In the genomic region with DNA sequence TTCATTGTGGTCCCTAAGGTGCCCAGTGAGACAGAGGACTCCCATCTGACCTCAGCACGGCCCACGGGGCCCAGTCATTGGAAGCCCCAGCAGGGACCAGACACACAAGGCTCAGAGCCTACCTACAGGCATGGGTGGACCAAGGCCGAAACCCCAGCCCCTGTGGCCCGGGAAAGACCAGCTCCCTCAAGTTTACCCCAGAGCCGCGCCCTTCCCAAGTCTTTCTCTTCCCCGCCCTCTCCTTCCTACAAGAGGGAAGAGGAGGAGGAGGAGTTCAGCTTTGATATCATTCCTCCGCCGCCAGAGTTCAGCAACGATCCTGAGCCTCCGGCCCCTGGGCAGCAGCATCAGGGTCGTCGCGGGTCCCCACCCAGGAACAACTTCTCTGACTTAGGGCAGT, we compare ENCODE assay signal across 10 mouse cellular contexts. TPM values are rescaled to one million over a fixed set of nuclear protein-coding genes. Genes with fewer than 3 reads are reported as not detected.
DNase-seq lines count a peak whose midpoint lies in the region; ATAC-seq lines count a peak whose summit lies in the region.
"Had no signal": no experiment of that assay in that cellular context is flagged by ENCODE, and none has a peak within 500 bp of the region (broad histone marks: within the 10 kb centered on the region; RNA-seq: fewer than 3 reads in every experiment).

No protein-coding gene starts in this region.

- H3K27ac ChIP-seq in kidney, embryonic 14.5 days (ENCODE audit: low read depth, low read length) = no peak overlapping the region
- H3K27ac ChIP-seq in embryonic facial prominence, embryonic 13.5 days = no peak overlapping the region
- no peak overlapping the region for H3K27ac ChIP-seq in intestine, embryonic 15.5 days
- H3K27ac ChIP-seq in midbrain, embryonic 16.5 days (ENCODE audit: low read length) = no peak overlapping the region

- H3K9me3 ChIP-seq in kidney, embryonic 14.5 days (ENCODE audit: control insufficient read depth, low read length) = no peaks in the 10 kb centered on the region
- no peaks in the 10 kb centered on the region for H3K9me3 ChIP-seq in embryonic facial prominence, embryonic 13.5 days
- no peaks in the 10 kb centered on the region for H3K9me3 ChIP-seq in intestine, embryonic 15.5 days
- no peaks in the 10 kb centered on the region for H3K9me3 ChIP-seq in midbrain, embryonic 16.5 days (replicated peaks; ENCODE audit: control insufficient read depth, low read length, poor library complexity, severe bottlenecking)
- H3K9me3 ChIP-seq: G1E had no signal

- ATAC-seq in kidney, embryonic 14.5 days (ENCODE audit: low FRiP score, low TSS enrichment) = no peak
- ATAC-seq in embryonic facial prominence, embryonic 13.5 days (ENCODE audit: insufficient number of reproducible peaks, insufficient read depth, low FRiP score, low TSS enrichment, low read depth) = no peak
- no peak for ATAC-seq in intestine, embryonic 15.5 days
- 0 out of 2 replicates have a peak, but pooled peaks have one; percentile 21 for ATAC-seq in midbrain, embryonic 16.5 days

- H3K36me3 ChIP-seq in kidney, embryonic 14.5 days (ENCODE audit: control insufficient read depth, insufficient read depth, low read length) = no peaks in the 10 kb centered on the region
- H3K36me3 ChIP-seq in embryonic facial prominence, embryonic 13.5 days = no peaks in the 10 kb centered on the region
- H3K36me3 ChIP-seq in intestine, embryonic 15.5 days = no peaks in the 10 kb centered on the region
- no peaks in the 10 kb centered on the region for H3K36me3 ChIP-seq in midbrain, embryonic 16.5 days (ENCODE audit: control insufficient read depth, insufficient read depth, low read length)
- H3K36me3 ChIP-seq: G1E had no signal

- peak overlapping the region; percentile 22 for H3K4me3 ChIP-seq in kidney, embryonic 14.5 days (ENCODE audit: low read length)
- H3K4me3 ChIP-seq in embryonic facial prominence, embryonic 13.5 days = peak overlapping the region; percentile 34
- peak overlapping the region; percentile 17 for H3K4me3 ChIP-seq in intestine, embryonic 15.5 days (replicated peaks)
- H3K4me3 ChIP-seq in midbrain, embryonic 16.5 days (ENCODE audit: low read depth, low read length) = peak overlapping the region; percentile 4; the same call in 1 of the 2 replicates

- no peak for DNase-seq in kidney, postnatal 4 days
- no peak for DNase-seq in adrenal gland, postnatal 4 days (ENCODE audit: low spot score in 2 of 2)
- DNase-seq in adrenal gland, adult (ENCODE audit: inconsistent age in 2 of 2, low spot score in 1 of 2) = no peak
- DNase-seq in layer of hippocampus, postnatal 36 days = no peak
- DNase-seq: layer of hippocampus, adult 9-11 months had no signal

- H3K4me1 ChIP-seq in kidney, embryonic 14.5 days (ENCODE audit: control insufficient read depth, insufficient read depth, low read length) = peaks cover 26% of the 10 kb centered on the region
- peaks cover 46% of the 10 kb centered on the region for H3K4me1 ChIP-seq in embryonic facial prominence, embryonic 13.5 days
- peaks cover 51% of the 10 kb centered on the region for H3K4me1 ChIP-seq in intestine, embryonic 15.5 days (replicated peaks)
- H3K4me1 ChIP-seq in midbrain, embryonic 16.5 days (ENCODE audit: control insufficient read depth, insufficient read depth, low read length) = no peaks in the 10 kb centered on the region; the same call in 1 of the 2 replicates

- H3K9ac ChIP-seq in kidney, embryonic 14.5 days (ENCODE audit: low read depth, low read length) = no peak overlapping the region
- peak overlapping the region; percentile 44; the same call in 1 of the 2 replicates for H3K9ac ChIP-seq in embryonic facial prominence, embryonic 13.5 days
- H3K9ac ChIP-seq in intestine, embryonic 15.5 days = no peak overlapping the region
- no peak overlapping the region for H3K9ac ChIP-seq in midbrain, embryonic 16.5 days (ENCODE audit: low read depth, low read length)

- peak overlapping the region; percentile 42 for H3K4me2 ChIP-seq in kidney, embryonic 14.5 days (replicated peaks; ENCODE audit: low read depth, low read length)
- H3K4me2 ChIP-seq in embryonic facial prominence, embryonic 13.5 days = peak overlapping the region; percentile 48
- peak overlapping the region; percentile 47 for H3K4me2 ChIP-seq in intestine, embryonic 15.5 days (replicated peaks)
- peak overlapping the region; percentile 23; the same call in 1 of the 2 replicates for H3K4me2 ChIP-seq in midbrain, embryonic 16.5 days (ENCODE audit: low read length)

- H3K27me3 ChIP-seq in kidney, embryonic 14.5 days (ENCODE audit: control insufficient read depth, insufficient read depth, low read length) = peaks cover 9% of the 10 kb centered on the region; the same call in 1 of the 2 replicates
- H3K27me3 ChIP-seq in embryonic facial prominence, embryonic 13.5 days = peaks cover 33% of the 10 kb centered on the region
- H3K27me3 ChIP-seq in intestine, embryonic 15.5 days (replicated peaks) = 0 out of 2 replicates have a peak, but pooled peaks cover 3% of the 10 kb centered on the region
- peaks cover 20% of the 10 kb centered on the region for H3K27me3 ChIP-seq in midbrain, embryonic 16.5 days (ENCODE audit: control insufficient read depth, insufficient read depth, low read depth, low read length)

- WGBS in kidney, embryonic 14.5 days = 16% methylated on average over 11 of the region's 14 CpGs
- 19% methylated on average over 14 of the region's 14 CpGs for WGBS in embryonic facial prominence, embryonic 13.5 days
- 32% methylated on average over 14 of the region's 14 CpGs for WGBS in intestine, embryonic 15.5 days
- 10% methylated on average over 12 of the region's 14 CpGs for WGBS in midbrain, embryonic 16.5 days

RNA-seq across cellular contexts. Expression of gene 1700001C19Rik, which starts 30.9 kb away (rescaled TPM):
- polyA plus RNA-seq in kidney, embryonic 14.5 days (2014; fragmentation: Nextera tagmentation; extraction: Ambion mirVana) = 0.39 TPM in 1 of 2 replicates, not detected in the other
- 0.25 TPM in 1 of 2 replicates, not detected in the other for polyA plus RNA-seq in embryonic facial prominence, embryonic 13.5 days (2015; fragmentation: Nextera tagmentation; extraction: Ambion mirVana)
- polyA plus RNA-seq in intestine, embryonic 15.5 days (2015; fragmentation: Nextera tagmentation; extraction: Ambion mirVana) = 0.28 and 0.38 TPM in 2 replicates
- 0.46 and 0.50 TPM in 2 replicates for polyA plus RNA-seq in midbrain, embryonic 16.5 days (2015; fragmentation: Nextera tagmentation; extraction: Ambion mirVana)
- under 1 TPM; 0.48 to 0.96 TPM for total RNA-seq in adrenal gland, postnatal 4 days (2021)
- not detected for total RNA-seq in layer of hippocampus, postnatal 36 days (2021)
- total RNA-seq: G1E had no signal
- polyA plus RNA-seq: G1E had no signal

RNA-seq across cellular contexts. Expression of gene AI661453, which starts 31.6 kb away (rescaled TPM):
- polyA plus RNA-seq in kidney, embryonic 14.5 days (2014; fragmentation: Nextera tagmentation; extraction: Ambion mirVana) = 1.6 and 2.1 TPM in 2 replicates
- 1.7 and 2.0 TPM in 2 replicates for polyA plus RNA-seq in embryonic facial prominence, embryonic 13.5 days (2015; fragmentation: Nextera tagmentation; extraction: Ambion mirVana)
- polyA plus RNA-seq in intestine, embryonic 15.5 days (2015; fragmentation: Nextera tagmentation; extraction: Ambion mirVana) = 3.1 and 3.7 TPM in 2 replicates
- 0.09 and 0.17 TPM in 2 replicates for polyA plus RNA-seq in midbrain, embryonic 16.5 days (2015; fragmentation: Nextera tagmentation; extraction: Ambion mirVana)
- 1 to 10 TPM; 2.7 to 4.4 TPM for total RNA-seq in adrenal gland, postnatal 4 days (2021)
- under 1 TPM; 0.10 to 0.33 TPM for total RNA-seq in layer of hippocampus, postnatal 36 days (2021)

RNA-seq across cellular contexts. Expression of gene Taf8, which starts 34.0 kb away (rescaled TPM):
- polyA plus RNA-seq in kidney, embryonic 14.5 days (2014; fragmentation: Nextera tagmentation; extraction: Ambion mirVana) = 24.9 and 28.9 TPM in 2 replicates
- polyA plus RNA-seq in embryonic facial prominence, embryonic 13.5 days (2015; fragmentation: Nextera tagmentation; extraction: Ambion mirVana) = 34.1 and 38.1 TPM in 2 replicates
- 20.4 and 21.9 TPM in 2 replicates for polyA plus RNA-seq in intestine, embryonic 15.5 days (2015; fragmentation: Nextera tagmentation; extraction: Ambion mirVana)
- 19.8 and 20.8 TPM in 2 replicates for polyA plus RNA-seq in midbrain, embryonic 16.5 days (2015; fragmentation: Nextera tagmentation; extraction: Ambion mirVana)
- total RNA-seq in adrenal gland, postnatal 4 days (2021) = 10 to 100 TPM; 31.7 to 38.1 TPM
- total RNA-seq in layer of hippocampus, postnatal 36 days (2021) = 10 to 100 TPM; 20.9 to 22.3 TPM

RNA-seq across cellular contexts. Expression of gene Ccnd3, which starts 36.8 kb away (rescaled TPM):
- 257 and 276 TPM in 2 replicates for polyA plus RNA-seq in kidney, embryonic 14.5 days (2014; fragmentation: Nextera tagmentation; extraction: Ambion mirVana)
- polyA plus RNA-seq in embryonic facial prominence, embryonic 13.5 days (2015; fragmentation: Nextera tagmentation; extraction: Ambion mirVana) = 359 and 377 TPM in 2 replicates
- 394 and 407 TPM in 2 replicates for polyA plus RNA-seq in intestine, embryonic 15.5 days (2015; fragmentation: Nextera tagmentation; extraction: Ambion mirVana)
- polyA plus RNA-seq in midbrain, embryonic 16.5 days (2015; fragmentation: Nextera tagmentation; extraction: Ambion mirVana) = 58.4 and 61.4 TPM in 2 replicates
- 100 to 1,000 TPM; 198 to 200 TPM for total RNA-seq in adrenal gland, postnatal 4 days (2021)
- total RNA-seq in layer of hippocampus, postnatal 36 days (2021) = 10 to 100 TPM; 35.2 to 44.3 TPM
